In genomic region chr3:154118992-154119603, GRCm38 (mm10) we compare ENCODE assay signal across 14 mouse cellular contexts.
DNase-seq lines count a peak whose midpoint lies in the region; ATAC-seq lines count a peak whose summit lies in the region.
"Had no signal": no experiment of that assay in that cellular context is flagged by ENCODE, and none has a peak within 500 bp of the region (broad histone marks: within the 10 kb centered on the region; RNA-seq: fewer than 3 reads in every experiment).

No protein-coding gene starts in this region.

- H3K4me2 ChIP-seq in forebrain, embryonic 15.5 days (replicated peaks), result no peak overlapping the region
- no peak overlapping the region for H3K4me2 ChIP-seq in forebrain, embryonic 11.5 days (ENCODE audit: low read depth, low read length, severe bottlenecking)
- H3K4me2 ChIP-seq in midbrain, embryonic 12.5 days (replicated peaks), result no peak overlapping the region
- H3K4me2 ChIP-seq: liver, embryonic 11.5 days had no signal

- H3K36me3 ChIP-seq in forebrain, embryonic 15.5 days, result no peaks in the 10 kb centered on the region
- H3K36me3 ChIP-seq in forebrain, embryonic 11.5 days (ENCODE audit: control insufficient read depth, insufficient read depth, low read length), result no peaks in the 10 kb centered on the region
- H3K36me3 ChIP-seq in midbrain, embryonic 12.5 days, result no peaks in the 10 kb centered on the region
- no peaks in the 10 kb centered on the region for H3K36me3 ChIP-seq in midbrain, embryonic 10.5 days

- 0 out of 2 replicates have a peak, but pooled peaks have one; percentile 18 for ATAC-seq in forebrain, embryonic 15.5 days (replicated peaks)
- ATAC-seq in forebrain, embryonic 11.5 days (replicated peaks; ENCODE audit: low FRiP score), result no peak
- peak; percentile 63; the same call in 1 of the 2 replicates for ATAC-seq in midbrain, embryonic 12.5 days (ENCODE audit: low FRiP score, low read depth)
- ATAC-seq: CD4-positive, CD25-positive, alpha-beta regulatory T cell, adult 4 months; intestine, embryonic 16.5 days; lung, postnatal 0 days had no signal

- 37% methylated on average over 6 of the region's 6 CpGs for WGBS in forebrain, embryonic 15.5 days
- WGBS in forebrain, embryonic 11.5 days, result 62% methylated on average over 6 of the region's 6 CpGs
- 50% methylated on average over 6 of the region's 6 CpGs for WGBS in midbrain, embryonic 12.5 days
- 65% methylated on average over 6 of the region's 6 CpGs for WGBS in midbrain, embryonic 10.5 days

- H3K27ac ChIP-seq in forebrain, embryonic 15.5 days (replicated peaks), result no peak overlapping the region
- no peak overlapping the region for H3K27ac ChIP-seq in forebrain, embryonic 11.5 days (ENCODE audit: low read depth, low read length)
- H3K27ac ChIP-seq in midbrain, embryonic 12.5 days (replicated peaks), result no peak overlapping the region
- H3K27ac ChIP-seq in midbrain, embryonic 10.5 days (replicated peaks), result no peak overlapping the region

- H3K27me3 ChIP-seq in forebrain, embryonic 15.5 days, result no peaks in the 10 kb centered on the region
- H3K27me3 ChIP-seq in forebrain, embryonic 11.5 days (ENCODE audit: control insufficient read depth, insufficient read depth, low read length), result no peaks in the 10 kb centered on the region
- H3K27me3 ChIP-seq in midbrain, embryonic 12.5 days, result peaks cover 16% of the 10 kb centered on the region
- peaks cover 39% of the 10 kb centered on the region for H3K27me3 ChIP-seq in midbrain, embryonic 10.5 days (ENCODE audit: low read depth, poor library complexity, severe bottlenecking)

- no peak overlapping the region for H3K9ac ChIP-seq in forebrain, embryonic 15.5 days (replicated peaks)
- no peak overlapping the region for H3K9ac ChIP-seq in forebrain, embryonic 11.5 days (ENCODE audit: low read length)
- H3K9ac ChIP-seq in midbrain, embryonic 12.5 days (replicated peaks), result no peak overlapping the region

- H3K4me3 ChIP-seq in forebrain, embryonic 15.5 days, result no peak overlapping the region
- no peak overlapping the region for H3K4me3 ChIP-seq in forebrain, embryonic 11.5 days (ENCODE audit: low read depth, low read length)
- H3K4me3 ChIP-seq in midbrain, embryonic 12.5 days, result no peak overlapping the region
- H3K4me3 ChIP-seq in midbrain, embryonic 10.5 days, result no peak overlapping the region

- DNase-seq in forebrain, embryonic 11.5 days (ENCODE audit: low spot score), result no peak
- no peak for DNase-seq in midbrain, embryonic 10.5 days (ENCODE audit: low spot score)
- peak; percentile 31 for DNase-seq in cerebellum, adult 9-11 months
- peak; percentile 29 for DNase-seq in mesoderm, embryonic 11.5 days (ENCODE audit: low read depth, low spot score)
- DNase-seq in urinary bladder, postnatal 4 days (ENCODE audit: low spot score in 2 of 2), result no peak
- DNase-seq: heart, postnatal 14 days; kidney, postnatal 10 days; right cerebral cortex, postnatal 14 days had no signal

- peaks cover 19% of the 10 kb centered on the region for H3K4me1 ChIP-seq in forebrain, embryonic 15.5 days
- H3K4me1 ChIP-seq in forebrain, embryonic 11.5 days (replicated peaks; ENCODE audit: control insufficient read depth, insufficient read depth, low read length), result no peaks in the 10 kb centered on the region
- H3K4me1 ChIP-seq in midbrain, embryonic 12.5 days, result peaks cover 14% of the 10 kb centered on the region
- peaks cover 18% of the 10 kb centered on the region for H3K4me1 ChIP-seq in midbrain, embryonic 10.5 days

- no peaks in the 10 kb centered on the region for H3K9me3 ChIP-seq in forebrain, embryonic 15.5 days
- no peaks in the 10 kb centered on the region for H3K9me3 ChIP-seq in forebrain, embryonic 11.5 days (ENCODE audit: control insufficient read depth, low read length)
- H3K9me3 ChIP-seq in midbrain, embryonic 12.5 days, result no peaks in the 10 kb centered on the region
- no peaks in the 10 kb centered on the region for H3K9me3 ChIP-seq in midbrain, embryonic 10.5 days (replicated peaks)

Comparison
In these comparisons a context has a peak if more than half of its experiments do, and no peak if none do; other contexts are left out.
1. DNase-seq: peak in cerebellum, adult 9-11 months (single experiment) and mesoderm, embryonic 11.5 days (single experiment); none in forebrain, embryonic 11.5 days (single experiment), midbrain, embryonic 10.5 days (single experiment) and urinary bladder, postnatal 4 days (0 of 2).